Mouse (Mus musculus): ENCODE measurements at regions not wholly inside any gene's neighbourhood (a gene's known extent, or its start where the extent isn't known, plus 50 kb on each side); places are given as distances from the start of the nearest gene placed in this dataset.

- Histone ChIP-seq H3K27ac (no peak overlapping the region), H3K27me3 (ENCODE audit: insufficient read depth, low read length) (no peaks in the 10 kb centered on the region), H3K4me3 (replicated peaks; ENCODE audit: low read depth, low read length) (no peak overlapping the region), H3K36me3 (ENCODE audit: insufficient read depth, low read length) (no peaks in the 10 kb centered on the region), H3K4me1 (replicated peaks; ENCODE audit: insufficient read depth, low read length) (no peaks in the 10 kb centered on the region), H3K4me2 (ENCODE audit: low read length) (no peak overlapping the region), H3K9me3 (replicated peaks; ENCODE audit: low read length) (no peaks in the 10 kb centered on the region), H3K9ac (ENCODE audit: low read depth, low read length) (no peak overlapping the region)
- 54% methylated on average over 3 of the region's 3 CpGs for WGBS
- ATAC-seq (replicated peaks; ENCODE audit: low FRiP score, low read depth) (no peak), DNase-seq (ENCODE audit: low spot score) (peak; percentile 16)
- TF ChIP-seq CTCF (IDR thresholded peaks at IDR 0.05; ENCODE audit: low read depth), result no peak
These were observed 162.5 kb upstream of the Inhba start for GRCm38 (mm10) chr13:15849129-15849528.

- TF ChIP-seq CTCF (IDR thresholded peaks at IDR 0.05; ENCODE audit: low read depth), result no peak
These were observed 161.3 kb upstream of the Inhba start for GRCm38 (mm10) chr13:15850358-15850757.

GRCm38 (mm10) chr13:15853022-15853566 is 158.6 kb upstream of the Inhba start:
- H3K36me3 ChIP-seq (ENCODE audit: insufficient read depth, low read length), result no peaks in the 10 kb centered on the region
- H3K27ac ChIP-seq, result no peak overlapping the region
- no peaks in the 10 kb centered on the region for H3K27me3 ChIP-seq (ENCODE audit: insufficient read depth, low read length)
- H3K4me3 ChIP-seq (replicated peaks; ENCODE audit: low read depth, low read length), result no peak overlapping the region
- no peak for DNase-seq (ENCODE audit: low spot score)
- no peak overlapping the region for H3K4me2 ChIP-seq (ENCODE audit: low read length)
- H3K9me3 ChIP-seq (replicated peaks; ENCODE audit: low read length), result no peaks in the 10 kb centered on the region
- no peaks in the 10 kb centered on the region for H3K4me1 ChIP-seq (replicated peaks; ENCODE audit: insufficient read depth, low read length)
- TF ChIP-seq CTCF (IDR thresholded peaks at IDR 0.05; ENCODE audit: low read depth), result no peak
- ATAC-seq (replicated peaks; ENCODE audit: low FRiP score, low read depth), result no peak
- H3K9ac ChIP-seq (ENCODE audit: low read depth, low read length), result no peak overlapping the region

More at GRCm38 (mm10) chr13:15850358-15850757, 161.3 kb upstream of the Inhba start:
- Histone ChIP-seq H3K4me3 (replicated peaks; ENCODE audit: low read depth, low read length) (no peak overlapping the region), H3K4me2 (ENCODE audit: low read length) (no peak overlapping the region), H3K27ac (no peak overlapping the region), H3K9ac (ENCODE audit: low read depth, low read length) (no peak overlapping the region), H3K4me1 (replicated peaks; ENCODE audit: insufficient read depth, low read length) (no peaks in the 10 kb centered on the region), H3K9me3 (replicated peaks; ENCODE audit: low read length) (no peaks in the 10 kb centered on the region), H3K36me3 (ENCODE audit: insufficient read depth, low read length) (no peaks in the 10 kb centered on the region), H3K27me3 (ENCODE audit: insufficient read depth, low read length) (no peaks in the 10 kb centered on the region)
- DNase-seq (ENCODE audit: low spot score) (peak; percentile 11), ATAC-seq (replicated peaks; ENCODE audit: low FRiP score, low read depth) (no peak)
- WGBS, result 71% methylated on average over 2 of the region's 2 CpGs

GRCm38 (mm10) chr13:15862941-15863340 is 148.7 kb upstream of the Inhba start:
- no peak overlapping the region for H3K27ac ChIP-seq

GRCm38 (mm10) chr13:15863344-15863743 is 148.3 kb upstream of the Inhba start:
- no peak for TF ChIP-seq CTCF (IDR thresholded peaks at IDR 0.05; ENCODE audit: low read depth)
- H3K27me3 ChIP-seq (ENCODE audit: insufficient read depth, low read length), result no peaks in the 10 kb centered on the region
- H3K27ac ChIP-seq, result no peak overlapping the region
- H3K36me3 ChIP-seq (ENCODE audit: insufficient read depth, low read length), result no peaks in the 10 kb centered on the region
- ATAC-seq (replicated peaks; ENCODE audit: low FRiP score, low read depth), result no peak
- DNase-seq (ENCODE audit: low spot score), result no peak
- H3K4me3 ChIP-seq (replicated peaks; ENCODE audit: low read depth, low read length), result no peak overlapping the region
- H3K9me3 ChIP-seq (replicated peaks; ENCODE audit: low read length), result no peaks in the 10 kb centered on the region
- no peak overlapping the region for H3K4me2 ChIP-seq (ENCODE audit: low read length)
- H3K4me1 ChIP-seq (replicated peaks; ENCODE audit: insufficient read depth, low read length), result no peaks in the 10 kb centered on the region
- no peak overlapping the region for H3K9ac ChIP-seq (ENCODE audit: low read depth, low read length)
- 65% methylated on average over 3 of the region's 3 CpGs for WGBS

More at GRCm38 (mm10) chr13:15862941-15863340, 148.7 kb upstream of the Inhba start:
- no peak for DNase-seq (ENCODE audit: low spot score)
- Histone ChIP-seq H3K4me1 (replicated peaks; ENCODE audit: insufficient read depth, low read length) (no peaks in the 10 kb centered on the region), H3K36me3 (ENCODE audit: insufficient read depth, low read length) (no peaks in the 10 kb centered on the region), H3K27me3 (ENCODE audit: insufficient read depth, low read length) (no peaks in the 10 kb centered on the region), H3K9me3 (replicated peaks; ENCODE audit: low read length) (no peaks in the 10 kb centered on the region), H3K9ac (ENCODE audit: low read depth, low read length) (no peak overlapping the region), H3K4me3 (replicated peaks; ENCODE audit: low read depth, low read length) (no peak overlapping the region), H3K4me2 (ENCODE audit: low read length) (no peak overlapping the region)
- no peak for TF ChIP-seq CTCF (IDR thresholded peaks at IDR 0.05; ENCODE audit: low read depth)
- ATAC-seq (replicated peaks; ENCODE audit: low FRiP score, low read depth), result no peak

GRCm38 (mm10) chr13:15867046-15867561 is 144.5 kb upstream of the Inhba start:
- H3K4me1 ChIP-seq (replicated peaks; ENCODE audit: insufficient read depth, low read length), result no peaks in the 10 kb centered on the region
- no peaks in the 10 kb centered on the region for H3K36me3 ChIP-seq (ENCODE audit: insufficient read depth, low read length)
- ATAC-seq (replicated peaks; ENCODE audit: low FRiP score, low read depth) (no peak), DNase-seq (ENCODE audit: low spot score) (peak; percentile 21)
- no peak overlapping the region for H3K4me3 ChIP-seq (replicated peaks; ENCODE audit: low read depth, low read length)
- WGBS, result 24% methylated on average over 5 of the region's 5 CpGs
- H3K9ac ChIP-seq (ENCODE audit: low read depth, low read length), result no peak overlapping the region
- no peaks in the 10 kb centered on the region for H3K9me3 ChIP-seq (replicated peaks; ENCODE audit: low read length)
- H3K27me3 ChIP-seq (ENCODE audit: insufficient read depth, low read length), result no peaks in the 10 kb centered on the region
- no peak overlapping the region for H3K27ac ChIP-seq
- no peak overlapping the region for H3K4me2 ChIP-seq (ENCODE audit: low read length)
- TF ChIP-seq CTCF (IDR thresholded peaks at IDR 0.05; ENCODE audit: low read depth), result no peak

- no peak for DNase-seq (ENCODE audit: low spot score)
- Histone ChIP-seq H3K27me3 (ENCODE audit: insufficient read depth, low read length) (no peaks in the 10 kb centered on the region), H3K4me3 (replicated peaks; ENCODE audit: low read depth, low read length) (no peak overlapping the region), H3K27ac (no peak overlapping the region), H3K4me1 (replicated peaks; ENCODE audit: insufficient read depth, low read length) (no peaks in the 10 kb centered on the region), H3K36me3 (ENCODE audit: insufficient read depth, low read length) (no peaks in the 10 kb centered on the region), H3K4me2 (ENCODE audit: low read length) (no peak overlapping the region), H3K9me3 (replicated peaks; ENCODE audit: low read length) (no peaks in the 10 kb centered on the region), H3K9ac (ENCODE audit: low read depth, low read length) (no peak overlapping the region)
- 78% methylated on average over 2 of the region's 2 CpGs for WGBS
- TF ChIP-seq CTCF (IDR thresholded peaks at IDR 0.05; ENCODE audit: low read depth), result no peak
- ATAC-seq (replicated peaks; ENCODE audit: low FRiP score, low read depth), result no peak
These were observed 134.0 kb upstream of the Inhba start for GRCm38 (mm10) chr13:15877606-15878005.

All from kidney, postnatal 0 days (tissue).